Mouse (Mus musculus) monocyte, adult 2 months (primary cell): ENCODE results near the gene Pros1.

Source experiments
- DNase-seq, 2 experiments: peaks; one replicate each; pipeline ENCODE4 v3.0.0; 2022; ENCODE audit warnings: low spot score in 2 of 2, low read depth in 1 of 2

Pros1 gene

DNA sequence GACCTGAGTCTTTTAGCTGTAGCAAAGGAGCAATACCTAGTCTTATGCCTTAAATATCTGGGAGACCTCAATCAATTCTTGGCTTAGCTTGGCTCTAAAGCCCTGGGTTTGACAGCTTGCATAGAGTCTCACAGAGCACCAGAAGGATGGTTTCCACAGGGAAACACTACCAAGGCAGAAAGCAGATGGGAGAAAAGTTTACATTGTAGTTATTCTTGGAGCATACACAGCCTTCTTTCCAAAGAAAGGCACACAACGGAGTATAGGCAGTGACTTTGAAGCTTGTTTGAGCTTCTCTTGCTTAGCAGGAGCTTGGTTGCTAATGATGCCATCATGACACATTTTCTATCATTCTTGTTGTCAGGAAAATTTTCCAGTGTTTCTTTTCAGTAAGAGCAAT is 6.0 kb downstream of the Pros1 start:
- no peak for DNase-seq

DNA sequence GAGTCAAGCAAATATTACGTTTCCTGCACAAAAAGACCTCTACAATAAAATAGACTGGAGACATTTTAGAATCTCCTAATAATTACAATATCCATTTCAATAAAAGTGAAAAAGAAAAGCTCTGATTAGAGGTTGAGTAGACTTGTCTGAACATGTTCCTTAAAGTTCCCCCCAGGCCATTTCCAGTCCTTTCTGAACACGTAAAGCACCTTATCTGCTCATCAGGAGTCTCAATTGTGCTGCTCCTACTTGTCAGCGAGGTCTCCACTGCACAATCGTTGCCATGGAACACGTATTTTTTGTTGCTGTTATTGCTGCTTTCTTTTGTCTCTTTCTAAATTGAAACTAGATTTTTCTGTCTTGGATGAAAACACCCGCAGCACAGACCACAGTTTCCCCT is 7.3 kb downstream of the Pros1 start:
- DNase-seq, result no peak

DNA sequence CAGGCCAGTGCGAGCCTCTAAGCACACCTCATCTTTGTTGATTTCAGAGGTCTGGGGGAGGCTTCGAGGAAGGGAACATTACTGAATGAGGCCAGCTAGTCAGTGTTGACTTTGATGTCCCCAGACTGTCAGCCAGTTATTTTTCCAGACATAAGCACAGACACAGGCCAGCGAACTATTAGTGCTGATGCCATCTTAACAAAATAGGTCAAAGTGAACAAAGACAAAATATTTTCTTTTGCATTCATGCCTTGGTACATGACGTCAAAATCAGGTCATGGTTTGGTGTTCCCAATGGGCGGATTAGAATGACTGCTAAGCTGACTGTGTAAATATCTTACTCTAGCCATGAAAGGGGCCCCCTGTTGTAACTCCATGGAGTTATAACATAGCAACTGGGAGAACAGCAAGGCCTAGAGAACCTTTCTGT is 18.6 kb downstream of the Pros1 start:
- DNase-seq, result no peak

DNA sequence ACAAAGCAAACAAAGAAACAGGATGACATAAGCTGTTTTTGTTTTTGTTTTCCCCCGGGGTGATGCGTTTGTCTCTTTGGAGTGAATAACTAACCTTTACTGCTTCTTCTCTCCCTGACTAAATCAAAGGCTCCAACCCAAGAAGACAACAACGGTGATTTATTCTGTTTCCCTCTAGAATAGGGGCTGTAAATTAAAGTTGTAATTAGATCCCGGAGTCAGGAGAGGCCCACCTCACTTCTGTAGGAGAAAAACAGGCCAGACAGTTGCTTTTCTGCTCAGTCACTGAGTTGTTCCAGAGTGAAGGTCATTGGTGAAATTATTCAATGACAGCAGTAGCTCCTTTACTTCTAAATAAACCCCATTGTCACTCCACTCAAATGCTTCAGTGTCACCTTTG is 19.1 kb downstream of the Pros1 start:
- no peak for DNase-seq

DNA sequence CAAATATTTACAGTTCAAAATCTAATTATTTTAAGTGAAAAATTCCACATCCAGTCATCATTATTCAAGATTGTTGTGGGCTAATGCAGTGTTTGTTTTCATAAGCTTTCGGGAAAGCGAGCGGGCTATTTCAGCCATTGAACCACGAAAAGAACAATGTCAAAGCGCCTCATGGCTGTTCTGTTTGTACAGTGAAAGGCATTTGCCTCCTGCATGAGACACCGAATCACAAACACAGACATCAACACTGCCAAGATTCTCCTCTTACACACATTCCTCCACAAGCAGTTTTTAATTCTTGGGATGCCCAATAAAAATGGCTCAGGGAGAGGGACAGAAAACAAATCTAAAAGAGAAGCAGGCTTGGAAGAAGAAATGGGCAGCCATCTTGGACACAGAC is 20.0 kb downstream of the Pros1 start:
- no peak for DNase-seq

DNA sequence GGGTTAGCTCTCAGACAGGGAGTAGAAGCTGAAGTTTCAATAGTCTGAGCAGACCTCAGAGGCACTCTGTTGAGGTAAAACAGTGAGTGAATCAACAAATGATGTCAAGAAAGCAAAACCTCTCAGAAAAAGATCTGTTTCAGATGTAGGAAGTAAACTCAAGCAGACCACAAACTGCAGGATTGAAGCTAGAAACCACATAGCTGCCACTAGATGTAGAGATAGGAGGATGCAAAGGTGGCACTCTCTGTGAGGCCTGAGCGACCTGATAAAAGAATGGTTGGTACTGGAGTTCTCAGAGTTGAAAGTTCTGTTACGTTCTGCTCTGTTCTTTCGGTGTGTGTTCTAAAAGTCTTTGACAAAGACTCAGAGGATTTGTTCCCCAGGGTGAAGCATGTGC is 41.7 kb downstream of the Pros1 start:
- no peak for DNase-seq

DNA sequence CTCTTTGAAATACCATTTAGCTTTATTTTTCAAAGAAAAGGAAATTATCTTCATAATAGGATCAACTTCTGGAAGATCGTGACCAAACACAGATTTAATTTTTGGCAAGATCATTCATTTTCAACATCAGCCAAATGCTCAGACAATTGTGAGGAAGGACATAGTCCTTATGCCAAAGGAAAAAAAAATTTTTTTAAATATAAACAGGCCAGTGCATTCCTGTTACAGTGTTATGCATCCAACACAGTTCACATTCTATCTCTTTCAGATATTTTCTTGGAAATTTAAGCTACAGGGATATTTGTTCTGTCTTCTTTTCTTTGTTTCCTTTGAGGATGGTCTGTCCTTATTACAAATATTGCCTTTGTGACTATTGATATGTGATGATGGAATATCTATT is 57.3 kb downstream of the Pros1 start:
- DNase-seq, result no peak

DNA sequence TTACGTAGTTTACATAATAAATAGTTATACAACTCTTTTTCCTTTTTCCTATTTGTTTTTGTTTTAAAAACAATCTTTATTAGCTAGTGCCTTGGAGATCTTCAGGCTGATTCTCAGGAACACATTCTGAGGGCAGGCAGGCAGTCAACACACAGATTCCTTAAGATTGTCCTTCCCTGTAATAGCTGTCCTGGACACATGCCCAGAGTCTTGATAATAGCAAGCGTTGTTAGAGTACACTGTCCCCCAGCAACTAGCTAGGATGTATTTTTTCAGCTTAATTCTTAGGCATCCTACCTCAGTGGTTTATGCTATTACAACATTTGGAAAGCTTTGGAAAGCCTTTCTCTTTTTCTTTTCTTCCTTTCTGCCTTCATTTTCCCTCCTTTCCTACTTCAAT is 58.1 kb downstream of the Pros1 start:
- no peak for DNase-seq

DNA sequence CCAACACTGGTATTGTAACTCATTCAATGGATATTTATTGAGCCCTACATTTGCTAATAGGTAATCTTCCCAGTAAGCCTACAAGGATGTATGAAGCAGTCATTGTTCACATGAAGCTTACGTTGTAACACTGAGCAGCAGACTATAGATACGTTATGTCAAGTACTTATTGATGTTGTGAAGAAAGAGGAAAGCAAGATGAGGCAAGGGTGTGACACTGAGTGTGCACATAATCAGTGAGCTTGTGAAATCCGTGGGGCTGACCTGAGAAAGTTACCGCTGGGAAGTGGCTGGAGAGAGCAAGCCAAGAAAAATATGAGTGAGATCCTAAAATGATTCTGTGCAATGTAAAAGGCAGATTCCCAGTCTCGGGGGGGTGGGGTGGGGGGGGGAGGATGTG is 61.4 kb downstream of the Pros1 start:
- no peak for DNase-seq

DNA sequence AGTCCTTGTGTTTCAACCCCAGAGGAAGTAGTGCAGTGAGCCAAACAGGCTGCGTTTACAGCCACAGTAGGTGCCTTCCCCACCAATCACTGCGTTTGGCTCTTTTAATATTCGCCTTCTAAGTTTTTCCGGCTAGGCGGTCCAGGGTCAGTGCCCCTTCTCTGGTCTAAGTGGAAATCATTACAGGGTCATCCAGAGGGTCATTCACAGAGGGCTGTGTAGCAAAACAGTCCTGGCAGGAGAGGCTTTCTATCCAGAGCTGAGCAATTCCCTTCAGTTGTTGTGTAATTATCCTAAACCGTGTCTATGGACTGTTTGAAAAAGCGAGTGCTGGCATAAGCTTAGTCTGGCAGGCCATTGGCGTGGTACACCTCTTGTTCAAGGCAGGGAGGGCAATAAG is 68.1 kb downstream of the Pros1 start:
- no peak for DNase-seq

DNA sequence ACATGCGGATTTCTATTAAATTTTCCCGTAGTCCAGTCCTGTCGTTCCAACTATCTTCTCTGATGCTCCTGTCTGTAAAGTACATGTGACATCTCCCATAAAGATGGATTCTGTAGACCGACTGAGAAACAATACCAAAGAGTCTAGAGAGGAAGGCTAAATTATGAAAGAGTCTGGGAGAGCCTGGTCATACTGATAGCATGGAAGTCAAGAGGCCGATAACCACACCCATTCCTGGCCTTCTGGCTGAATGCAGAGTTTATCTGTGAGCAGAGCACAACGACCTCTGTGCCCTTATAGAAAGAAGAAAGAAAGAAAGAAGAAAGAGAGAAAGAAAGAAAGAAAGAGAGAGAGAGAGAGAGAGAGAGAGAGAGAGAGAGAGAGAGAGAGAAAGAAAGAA is 77.2 kb downstream of the Pros1 start:
- DNase-seq, result no peak

DNA sequence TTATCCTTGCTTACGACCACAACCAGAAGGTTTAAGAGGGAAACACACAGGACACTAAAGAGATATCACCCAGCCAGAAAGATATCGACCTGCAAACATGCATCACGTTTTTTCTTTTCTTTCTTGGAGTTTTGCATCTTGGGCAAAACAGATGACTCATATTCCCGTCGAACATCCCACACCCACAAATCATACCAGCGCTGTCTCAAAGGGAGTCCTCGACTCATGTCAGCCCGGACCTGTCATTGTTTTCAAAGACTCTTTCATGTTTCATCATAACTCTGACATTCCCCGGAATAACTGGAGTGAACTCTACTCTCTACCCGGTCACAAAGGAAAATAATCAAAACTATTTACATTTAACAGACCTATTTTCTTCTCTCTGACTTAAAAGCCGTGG is 82.2 kb downstream of the Pros1 start:
- no peak for DNase-seq

DNA sequence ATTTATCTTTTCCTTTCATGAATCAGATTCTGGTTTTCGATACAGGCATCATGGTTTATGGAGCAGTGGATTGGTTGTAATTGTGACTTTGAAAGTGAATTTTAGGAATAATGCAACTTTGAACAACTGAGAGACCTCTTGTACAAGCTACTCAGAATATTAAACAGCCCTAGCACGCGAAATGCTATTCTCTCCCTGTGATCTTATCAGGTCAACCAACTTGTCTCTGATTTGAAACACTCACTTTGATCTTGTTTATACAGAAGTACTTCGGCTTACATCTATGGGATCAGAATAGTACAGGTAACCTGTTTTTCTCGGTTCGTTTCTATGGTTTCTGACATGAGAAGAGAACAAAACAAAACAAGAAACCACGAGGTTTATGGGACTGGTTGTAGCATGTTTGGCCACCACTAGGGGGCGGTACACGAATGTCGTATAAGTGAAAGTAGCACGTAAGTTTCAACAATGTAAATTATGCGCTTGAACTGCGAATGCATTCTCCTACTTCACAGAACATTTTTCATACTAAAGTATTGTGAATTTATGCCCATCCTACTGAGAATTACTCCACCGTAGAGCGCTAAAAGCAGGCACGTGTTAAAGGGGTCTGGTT is 86.4 kb downstream of the Pros1 start:
- peak in 1 of 2 experiments; percentile 3 for DNase-seq

DNA sequence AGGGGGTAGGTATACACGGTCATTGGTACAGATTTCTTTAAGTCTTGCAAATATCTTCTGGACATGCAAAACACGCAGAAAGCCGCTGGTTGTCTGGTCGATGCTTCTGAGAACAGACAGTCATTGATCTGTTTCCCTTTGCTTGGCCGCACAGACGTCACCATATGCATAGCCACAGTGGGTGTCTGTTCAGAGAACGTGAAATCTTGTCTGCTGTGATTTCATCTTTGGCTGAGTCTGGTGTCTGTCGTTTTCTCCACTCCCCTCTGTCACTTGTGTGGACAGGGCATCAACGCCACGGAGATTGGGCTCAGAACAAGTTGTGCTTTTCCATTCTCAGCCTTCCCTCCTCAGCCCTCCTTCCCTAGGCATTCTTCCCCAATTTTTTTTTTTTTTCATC is 87.7 kb downstream of the Pros1 start:
- no peak for DNase-seq

DNA sequence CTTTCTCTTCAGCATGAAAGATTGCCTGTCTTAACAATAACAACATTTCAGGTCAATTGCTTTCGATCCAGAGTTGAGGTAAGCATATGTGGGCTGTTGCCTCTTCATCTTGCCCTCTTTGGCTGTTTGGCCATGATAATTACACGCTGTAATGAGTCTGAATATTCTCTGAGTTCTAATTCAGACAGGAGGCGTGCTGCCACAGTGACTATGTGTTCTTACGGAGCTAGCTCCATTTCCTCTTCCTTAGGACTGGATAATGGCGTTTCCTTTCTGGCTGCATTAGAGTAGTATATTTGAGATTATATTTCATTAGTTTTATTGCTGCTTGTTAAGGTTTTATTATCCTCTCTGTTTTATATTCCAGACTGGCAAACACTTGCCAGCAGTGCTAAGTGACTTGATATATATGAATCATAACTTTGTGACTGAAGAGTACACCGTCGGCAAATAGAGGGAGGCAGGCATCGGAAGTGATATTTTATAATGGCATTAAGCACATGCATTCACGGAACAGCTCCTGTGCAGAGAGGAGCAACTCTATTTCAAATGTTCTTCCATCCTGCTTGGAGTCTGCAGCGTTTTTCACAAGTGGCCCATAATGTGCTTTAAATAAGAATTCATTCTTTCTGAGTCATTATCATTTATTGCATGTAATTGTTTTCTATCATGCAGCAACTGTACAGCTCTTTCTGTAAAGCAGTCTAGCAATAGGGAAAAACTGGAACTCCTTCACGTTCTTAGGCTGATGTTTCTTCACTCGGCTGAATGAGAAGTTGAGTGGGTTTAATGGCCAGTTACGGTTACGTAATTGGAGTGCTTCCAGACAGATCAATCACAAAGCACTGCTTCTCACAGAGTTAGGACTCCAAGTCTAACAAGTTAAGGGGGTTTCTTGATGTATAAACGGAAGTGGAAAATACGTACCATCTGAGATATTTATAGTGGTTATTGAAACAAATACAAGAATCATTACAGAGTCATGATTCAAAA is 88.6 kb downstream of the Pros1 start:
- DNase-seq, result no peak

DNA sequence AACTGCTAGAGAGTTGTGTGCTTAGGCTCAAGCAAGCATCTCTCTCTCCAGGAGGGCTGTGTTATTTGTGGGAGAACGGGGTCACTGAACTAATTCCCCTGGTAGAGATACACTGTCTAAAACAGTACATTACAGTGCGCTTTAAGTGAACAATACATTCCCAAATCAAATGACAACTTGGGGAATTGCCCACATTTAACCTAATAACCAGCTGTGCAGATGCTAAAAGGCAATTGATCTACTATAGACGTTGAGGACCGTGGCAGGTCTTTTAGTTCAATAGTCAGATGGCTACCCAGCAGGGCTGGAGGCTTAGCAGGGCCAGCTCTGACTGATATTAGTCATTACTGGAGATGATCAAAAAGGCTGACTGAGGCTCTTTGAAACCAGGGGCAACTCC is 104.4 kb downstream of the Pros1 start:
- DNase-seq, result no peak

DNA sequence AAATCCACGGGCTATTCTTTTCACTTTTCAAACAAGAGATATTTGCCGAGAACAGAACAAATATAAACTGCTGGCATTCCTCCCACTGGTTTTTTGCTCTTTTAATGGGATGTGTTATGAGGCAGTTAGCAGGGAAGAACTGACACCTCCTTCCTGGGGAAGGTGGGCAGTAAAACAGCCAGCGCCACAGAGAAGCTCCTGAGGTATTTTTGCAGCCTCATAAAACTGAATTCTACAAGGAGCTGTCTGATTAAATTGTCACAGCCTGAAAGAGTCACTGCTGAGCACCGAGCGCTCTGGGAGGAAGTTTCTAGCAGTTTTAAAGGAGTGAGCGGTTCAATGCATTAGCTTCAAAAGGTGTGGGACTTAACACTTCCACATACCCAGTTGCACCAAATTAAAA is 110.3 kb downstream of the Pros1 start:
- no peak for DNase-seq

DNA sequence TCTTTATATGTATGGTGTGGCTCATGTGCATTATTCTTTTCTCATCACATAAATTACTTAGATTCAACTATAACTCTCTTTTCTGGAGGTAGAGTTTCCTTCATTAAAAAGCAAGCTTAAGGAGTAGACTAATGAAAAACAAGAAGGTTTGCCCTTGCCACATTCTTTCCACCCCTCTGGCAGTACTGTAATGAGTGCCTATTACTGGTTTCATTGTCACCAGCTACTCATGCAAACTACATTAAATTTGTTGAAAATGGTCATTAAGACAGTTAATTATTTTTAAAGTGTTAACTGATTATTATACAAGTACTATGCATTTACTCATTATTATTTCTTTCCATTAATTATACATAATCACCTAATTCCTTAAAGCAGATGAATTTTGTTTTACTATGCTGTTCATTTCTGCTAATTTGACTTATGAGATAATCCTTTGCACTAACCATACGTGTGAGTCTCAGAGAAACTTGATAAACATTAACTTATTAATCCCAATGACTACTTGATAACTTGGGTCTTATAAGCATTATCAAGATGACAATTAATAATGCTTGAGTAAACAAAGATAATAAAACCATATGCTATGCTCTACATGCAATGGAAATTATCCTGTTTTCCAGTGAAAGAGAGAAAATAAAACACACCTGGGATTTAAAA is 117.7 kb downstream of the Pros1 start:
- no peak for DNase-seq

DNA sequence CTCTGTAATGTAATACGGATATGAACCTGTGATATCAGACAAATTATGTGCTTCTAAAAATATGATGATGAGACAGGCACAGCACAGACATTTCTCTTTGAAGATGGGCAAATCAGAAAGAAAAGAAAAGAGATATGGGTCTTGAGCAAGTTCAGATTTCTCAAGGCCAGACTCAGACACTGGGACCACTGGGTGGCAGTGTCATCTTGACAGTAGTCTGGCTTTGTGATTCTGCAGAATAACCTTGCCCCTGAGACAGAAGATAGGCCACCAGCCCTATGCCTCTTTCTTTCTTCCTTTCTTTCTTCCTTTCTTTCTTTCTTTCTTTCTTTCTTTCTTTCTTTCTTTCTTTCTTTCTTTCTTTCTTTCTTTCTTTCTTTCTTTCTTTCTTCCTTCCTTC is 120.8 kb downstream of the Pros1 start:
- DNase-seq, result no peak
